Mouse (Mus musculus): ENCODE data around the gene Plscr3.

DNA sequence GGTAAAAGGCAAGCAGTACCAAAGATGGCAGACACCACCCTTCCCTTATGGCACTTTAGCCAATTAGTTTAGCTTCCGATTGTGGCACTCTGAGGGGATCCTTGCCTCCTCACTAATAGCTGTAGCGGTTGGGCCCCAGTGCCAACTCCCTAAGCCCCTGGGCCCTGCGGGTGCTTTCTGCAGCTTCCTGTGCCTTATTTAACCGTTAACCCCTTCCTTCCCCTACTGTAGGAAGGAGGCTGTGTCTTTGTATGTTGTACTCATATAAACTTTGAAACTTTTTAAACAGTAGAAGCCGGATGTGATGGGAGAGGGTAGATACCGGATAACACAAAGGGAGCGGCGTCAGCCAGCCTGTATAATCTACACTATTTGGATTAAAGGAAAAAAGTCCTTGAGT, 4.6 kb downstream of the Plscr3 start:
- TF ChIP-seq CTCF (IDR thresholded peaks at IDR 0.05) (no peak), EP300 (IDR thresholded peaks at IDR 0.05) (no peak)
